Mouse (Mus musculus) cerebellum, postnatal 10 days (tissue): ENCODE data around the gene Cenpo.
A peak's percentile ranks its signal among the peaks of the same experiment; 100 is the strongest.

Experiments used
- DNase-seq, 2 experiments: peaks; one replicate each; pipeline ENCODE4 v3.0.0; 2021; ENCODE audit warnings: mixed read lengths in 2 of 2

Gene Cenpo

GRCm38 (mm10) chr12:4198702-4199101 is 35.4 kb downstream of the Cenpo start:
- no peak for DNase-seq

- no peak for DNase-seq
Observed at GRCm38 (mm10) chr12:4194643-4195042, 39.5 kb downstream of the Cenpo start.

GRCm38 (mm10) chr12:4193025-4193740 is 40.9 kb downstream of the Cenpo start:
- peak in 1 of 2 experiments; percentile 34 for DNase-seq

GRCm38 (mm10) chr12:4192514-4192913 is 41.6 kb downstream of the Cenpo start:
- DNase-seq = no peak

- DNase-seq = peak; percentile 64 to 71
Observed at GRCm38 (mm10) chr12:4189060-4189447, 45.0 kb downstream of the Cenpo start.

GRCm38 (mm10) chr12:4188171-4189059 is 45.7 kb downstream of the Cenpo start:
- DNase-seq = peak; percentile 73 to 84

GRCm38 (mm10) chr12:4184648-4185047 is 49.4 kb downstream of the Cenpo start:
- no peak for DNase-seq

GRCm38 (mm10) chr12:4180507-4180906 is 53.6 kb downstream of the Cenpo start:
- no peak for DNase-seq

GRCm38 (mm10) chr12:4179671-4180233 is 54.3 kb downstream of the Cenpo start:
- DNase-seq = no peak

- DNase-seq = peak; percentile 42 to 63
Observed at GRCm38 (mm10) chr12:4178839-4179238, 55.3 kb downstream of the Cenpo start.

- peak; percentile 58 to 63 for DNase-seq
Observed at GRCm38 (mm10) chr12:4173108-4173790, 60.8 kb downstream of the Cenpo start.

- DNase-seq = peak; percentile 81 to 83
Observed at GRCm38 (mm10) chr12:4169622-4170021, 64.5 kb downstream of the Cenpo start.

GRCm38 (mm10) chr12:4169058-4169457 is 65.0 kb downstream of the Cenpo start:
- no peak for DNase-seq

- DNase-seq = no peak
Observed at GRCm38 (mm10) chr12:4166970-4167369, 67.1 kb downstream of the Cenpo start.

GRCm38 (mm10) chr12:4162886-4163285 is 71.2 kb downstream of the Cenpo start:
- DNase-seq = no peak

- peak; percentile 41 to 51 for DNase-seq
Observed at GRCm38 (mm10) chr12:4160322-4160721, 73.8 kb downstream of the Cenpo start.

- no peak for DNase-seq
Observed at GRCm38 (mm10) chr12:4158868-4159632, 75.0 kb downstream of the Cenpo start.

- DNase-seq = no peak
Observed at GRCm38 (mm10) chr12:4158179-4158578, 75.9 kb downstream of the Cenpo start.

- DNase-seq = peak; percentile 79 to 83
Observed at GRCm38 (mm10) chr12:4157466-4157865, 76.6 kb downstream of the Cenpo start.

- no peak for DNase-seq
Observed at GRCm38 (mm10) chr12:4151969-4152368, 82.1 kb downstream of the Cenpo start.

GRCm38 (mm10) chr12:4150936-4151335 is 83.2 kb downstream of the Cenpo start:
- DNase-seq = no peak
